Mouse (Mus musculus) adrenal gland, postnatal 14 days (tissue): Measurements from ENCODE around the gene Stra6. TPM values are rescaled to one million over a fixed set of nuclear protein-coding genes. Genes with fewer than 3 reads are reported as not detected.

ENCODE experiments used
- DNase-seq: peaks from one replicate; pipeline ENCODE4 v3.0.0; 2021; ENCODE audit warnings: mixed read lengths
- total RNA-seq: library from RNA; stranded (reverse); gene quantifications from 2 replicates; pipeline ENCODE4 v1.2.3, GENCODE M21; 2021

Stra6 gene
- total RNA-seq, 1 experiment from 2014 or later = 0.96 TPM

DNA sequence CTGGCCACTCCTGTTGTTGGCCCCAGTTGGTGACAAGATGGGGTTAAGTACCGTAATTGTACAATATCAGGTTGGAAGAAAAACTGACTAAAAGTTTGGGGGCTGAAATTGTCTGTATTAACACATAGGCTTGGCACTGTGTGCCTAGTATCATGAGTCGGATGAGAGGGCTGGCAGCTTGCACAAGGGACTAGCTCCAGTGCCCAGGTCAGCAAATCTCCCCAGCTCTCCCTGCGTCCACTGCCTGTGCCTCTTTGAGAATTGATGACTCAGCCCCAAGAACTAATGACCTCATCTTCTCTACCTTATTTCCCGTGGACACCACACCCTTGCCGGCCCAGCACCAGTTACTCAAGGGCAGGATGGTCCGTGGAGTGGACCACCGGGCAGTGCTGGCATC is 13.7 kb upstream of the Stra6 start:
- no peak for DNase-seq

DNA sequence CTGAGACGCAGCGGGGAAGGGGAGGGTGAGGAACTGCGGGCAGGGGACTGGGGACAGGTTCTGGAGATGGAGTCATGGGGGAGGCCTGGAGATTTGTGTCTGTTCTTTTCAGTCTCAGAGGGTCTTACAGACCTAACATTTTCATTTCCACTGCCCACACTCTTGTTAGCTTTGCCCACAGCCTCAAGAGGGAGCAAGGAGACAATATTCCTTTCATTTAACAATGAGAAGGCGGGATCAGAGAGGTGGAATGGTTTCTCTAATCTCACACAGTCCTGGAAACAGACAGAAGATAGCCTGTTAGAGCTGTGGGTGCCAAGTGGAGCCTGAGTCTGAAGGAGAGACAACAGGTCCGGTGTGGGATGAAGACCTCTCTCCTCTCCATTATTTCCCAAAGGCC is 11.7 kb upstream of the Stra6 start:
- no peak for DNase-seq

- peak; percentile 59 for DNase-seq
These were observed 10.5 kb upstream of the Stra6 start for GRCm38 (mm10) chr9:58053102-58053501.

GRCm38 (mm10) chr9:58053544-58053943 is 10.0 kb upstream of the Stra6 start:
- no peak for DNase-seq

DNA sequence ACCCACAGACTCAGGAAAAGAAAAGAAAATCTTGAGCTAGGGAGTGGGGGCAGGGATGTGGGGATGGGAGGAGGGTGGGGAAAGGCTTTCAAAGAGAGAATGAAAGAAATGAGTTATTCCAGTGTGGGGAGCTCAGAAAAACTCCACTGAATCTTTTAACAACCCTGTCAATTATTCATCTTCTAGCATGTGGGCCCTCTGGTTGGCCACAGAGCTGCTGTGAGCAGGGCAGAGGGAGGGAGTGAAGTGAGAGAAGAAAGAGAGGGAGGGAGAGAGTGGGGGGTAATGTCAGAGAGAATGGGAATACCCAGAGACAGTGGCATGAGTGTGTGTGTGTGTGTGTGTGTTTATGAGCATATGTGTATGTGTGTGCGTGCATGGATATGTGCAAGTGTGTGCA is 9.6 kb upstream of the Stra6 start:
- no peak for DNase-seq

DNA sequence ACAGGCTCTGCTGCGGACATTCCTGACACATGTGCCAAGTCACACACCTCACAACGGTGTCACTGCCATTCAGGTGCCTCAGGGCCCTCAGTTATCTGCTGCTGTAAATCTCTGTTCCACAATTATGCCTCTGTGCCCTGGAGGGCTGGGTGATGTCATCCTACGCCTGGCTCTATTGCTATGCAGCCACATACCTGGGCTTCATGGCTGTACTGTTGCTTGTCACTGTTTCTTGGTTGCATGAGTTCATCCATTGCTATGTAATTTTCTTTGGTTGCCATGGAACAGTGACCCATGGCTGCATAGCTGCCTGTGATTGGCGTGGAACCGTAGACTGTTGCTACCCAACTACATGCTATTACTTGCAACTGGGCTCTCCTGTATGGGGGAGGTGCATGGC is 7.9 kb upstream of the Stra6 start:
- no peak for DNase-seq

GRCm38 (mm10) chr9:58059920-58060319 is 3.7 kb upstream of the Stra6 start:
- no peak for DNase-seq

DNA sequence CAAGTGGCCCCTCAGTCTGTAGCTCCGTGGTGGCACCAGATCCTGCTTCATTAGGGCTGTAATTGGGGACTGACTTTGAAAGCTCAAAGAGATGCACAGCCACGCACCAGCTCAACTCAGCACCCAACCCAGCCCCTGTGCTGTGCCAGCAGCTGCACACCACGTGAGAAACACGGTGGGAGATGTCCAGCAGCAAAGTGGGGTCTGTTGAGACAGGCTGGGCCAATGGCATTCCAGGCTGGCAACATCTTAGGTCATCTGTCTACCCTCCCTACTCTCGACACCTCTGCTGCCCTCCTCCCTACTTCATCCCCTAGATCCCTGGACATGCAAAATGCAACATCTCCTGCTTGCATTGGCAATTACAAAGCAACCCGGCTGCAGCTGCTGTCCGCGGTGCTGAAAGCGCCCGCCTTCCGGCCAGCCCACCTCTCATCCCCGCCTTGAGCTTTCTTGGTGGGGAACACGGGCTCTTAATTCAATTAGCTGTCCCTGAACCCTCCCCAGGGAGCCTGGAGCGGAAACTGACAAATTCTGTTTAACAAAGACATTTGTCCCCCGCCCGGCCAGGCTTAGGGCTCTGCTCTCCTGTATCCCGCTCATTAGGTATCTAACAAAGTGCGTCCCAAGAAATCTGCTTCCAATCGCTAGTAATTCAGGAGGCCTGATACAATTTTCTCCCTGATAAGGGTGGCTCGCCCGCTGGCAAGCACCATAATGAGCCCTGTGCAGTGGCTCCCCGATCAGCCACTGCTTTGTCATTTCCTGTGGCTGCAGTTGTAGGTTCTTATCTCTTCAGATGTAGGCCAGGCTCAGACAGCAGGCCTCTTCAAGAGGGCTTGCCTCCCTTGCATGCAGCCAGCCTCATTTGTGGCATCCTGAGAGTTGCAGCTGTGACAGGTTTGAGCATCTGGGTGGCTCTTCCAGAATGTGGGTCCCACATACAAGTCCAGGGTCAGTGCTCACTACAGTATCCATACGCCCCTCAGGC is 2.6 kb upstream of the Stra6 start:
- peak; percentile 76 for DNase-seq

GRCm38 (mm10) chr9:58065532-58065931 is 1.9 kb downstream of the Stra6 start:
- DNase-seq = no peak

DNA sequence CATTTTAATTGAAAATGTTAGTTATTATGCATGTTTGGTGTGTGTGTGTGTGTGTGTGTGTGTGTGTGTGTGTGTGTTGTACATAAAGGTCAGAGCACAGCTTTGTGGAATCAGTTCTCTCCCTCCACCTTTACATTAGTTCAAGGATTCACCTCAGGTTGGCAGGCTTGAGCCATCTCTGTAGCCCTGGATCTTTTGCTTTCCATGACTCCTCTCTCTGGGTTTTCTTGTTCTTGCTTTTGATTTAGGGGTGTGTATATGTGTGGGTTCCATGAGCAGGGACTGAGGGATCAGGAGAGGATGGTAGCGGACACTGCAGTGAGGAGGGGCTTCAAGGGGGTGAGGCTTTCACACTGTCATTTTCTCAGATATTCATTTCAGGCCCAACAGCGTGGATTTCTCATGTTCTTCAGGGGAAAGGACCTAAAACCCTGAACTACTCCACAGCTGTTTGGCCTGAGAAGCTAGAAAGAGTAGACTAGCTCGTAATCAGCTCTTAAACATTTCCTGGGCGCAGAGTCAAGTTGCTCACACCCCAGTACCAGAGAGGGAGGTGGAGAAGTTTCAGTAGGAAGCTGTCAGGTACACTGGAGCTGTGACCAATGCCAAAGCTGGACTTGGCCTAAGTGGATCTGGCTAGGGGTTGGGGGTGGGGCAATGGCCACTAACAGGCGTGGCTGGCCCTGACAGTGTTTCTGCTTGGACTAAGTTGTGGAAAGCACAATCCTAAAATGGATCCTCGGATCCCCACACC is 2.6 kb downstream of the Stra6 start:
- no peak for DNase-seq

DNA sequence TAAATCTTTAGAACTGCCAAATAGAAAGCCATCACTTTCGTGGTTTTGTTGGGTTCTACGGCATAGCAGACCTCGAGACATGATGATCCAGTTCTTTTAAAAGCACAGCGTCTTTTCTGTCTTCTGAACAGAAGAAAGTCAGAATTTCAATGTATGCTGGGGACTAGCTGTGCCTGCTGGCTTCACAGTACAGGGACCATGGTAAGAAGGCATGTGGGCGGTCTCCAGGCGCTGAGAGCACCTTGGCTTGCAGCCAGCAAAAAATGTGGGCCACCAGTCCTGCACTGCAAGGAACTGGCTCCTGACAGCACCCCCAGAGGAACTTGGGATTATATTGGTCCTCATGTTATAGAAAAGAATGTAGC is 3.1 kb downstream of the Stra6 start:
- DNase-seq = no peak

DNA sequence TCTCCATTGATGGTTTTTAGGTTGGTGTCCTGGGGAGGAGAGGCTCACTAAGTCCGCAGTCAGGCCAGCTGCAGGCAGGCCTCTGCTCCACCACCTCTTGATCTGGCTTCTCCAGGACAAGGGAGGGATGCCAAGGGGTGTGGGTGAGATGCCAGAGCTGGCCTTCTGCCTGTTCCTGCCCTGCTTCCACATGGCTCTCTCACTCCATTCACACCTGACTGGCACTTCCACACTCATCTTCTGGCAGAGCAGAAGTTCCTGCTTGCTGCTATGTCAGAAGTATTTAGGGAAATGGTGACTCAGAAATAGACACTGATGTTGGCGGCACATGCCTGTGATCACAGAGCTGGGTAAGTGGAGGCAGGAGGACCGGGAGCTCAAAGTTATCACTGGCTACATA is 4.0 kb downstream of the Stra6 start:
- peak; percentile 38 for DNase-seq

DNA sequence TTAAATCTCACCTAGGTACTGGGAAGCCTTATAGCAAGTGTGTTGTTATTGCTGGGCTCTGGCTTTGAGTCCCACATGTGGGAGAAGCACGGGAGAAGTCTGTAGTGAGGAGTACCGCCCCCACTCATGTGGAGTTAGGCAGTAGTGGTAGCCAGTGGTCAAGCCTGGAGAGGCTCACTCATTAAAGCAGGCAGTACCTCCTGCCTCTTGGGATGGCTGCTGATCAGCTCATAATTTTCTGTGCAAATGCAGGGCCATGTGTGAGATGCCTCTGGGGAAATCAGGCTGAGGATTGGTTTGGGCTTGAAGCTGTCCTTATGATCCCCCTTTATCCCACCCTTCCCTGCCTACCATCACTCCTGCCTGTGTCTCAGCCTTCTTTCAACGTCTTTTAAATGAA is 11.0 kb downstream of the Stra6 start:
- DNase-seq = no peak

DNA sequence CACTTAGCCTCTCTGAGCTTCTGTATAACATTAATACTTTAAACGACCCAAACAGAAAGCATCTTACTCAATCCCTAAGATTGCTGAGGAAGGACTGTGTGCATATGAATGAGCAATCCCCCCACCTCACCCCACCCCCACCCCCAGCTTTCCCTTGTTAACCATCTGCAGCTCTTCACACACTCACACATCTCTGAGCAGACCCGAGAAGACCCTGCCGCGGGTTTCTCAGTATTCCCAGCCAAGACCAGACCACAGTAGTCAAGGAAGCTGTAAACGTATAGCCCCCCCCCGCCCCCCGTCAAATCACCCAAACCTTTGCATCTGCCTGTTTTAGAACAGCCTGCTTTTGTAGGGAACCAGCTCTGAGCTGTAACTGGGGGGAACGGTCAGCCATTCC is 21.0 kb downstream of the Stra6 start:
- no peak for DNase-seq

DNA sequence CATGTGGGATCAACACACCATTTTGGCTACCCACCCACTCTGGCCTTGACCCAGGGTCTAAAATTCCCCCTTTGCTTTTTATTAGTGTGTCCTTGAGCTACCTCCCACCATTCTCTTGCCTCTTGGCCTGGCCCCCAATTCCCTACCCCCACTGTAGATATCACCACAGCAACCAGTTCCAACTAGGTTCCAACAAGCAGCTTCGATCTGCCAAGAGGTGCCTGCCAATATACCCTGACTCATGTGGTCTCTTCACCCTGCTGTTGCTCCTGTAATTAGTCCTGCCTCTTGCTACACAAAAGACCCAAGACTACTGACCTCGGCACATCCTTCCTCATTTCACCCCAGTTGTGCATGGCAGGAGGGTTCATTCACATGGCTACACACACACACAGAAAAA is 21.5 kb downstream of the Stra6 start:
- no peak for DNase-seq

GRCm38 (mm10) chr9:58086203-58086602 is 22.6 kb downstream of the Stra6 start:
- DNase-seq = no peak

- DNase-seq = no peak
These were observed 23.3 kb downstream of the Stra6 start for GRCm38 (mm10) chr9:58086861-58087260.

- DNase-seq = no peak
These were observed 23.9 kb downstream of the Stra6 start for GRCm38 (mm10) chr9:58087277-58087998.

DNA sequence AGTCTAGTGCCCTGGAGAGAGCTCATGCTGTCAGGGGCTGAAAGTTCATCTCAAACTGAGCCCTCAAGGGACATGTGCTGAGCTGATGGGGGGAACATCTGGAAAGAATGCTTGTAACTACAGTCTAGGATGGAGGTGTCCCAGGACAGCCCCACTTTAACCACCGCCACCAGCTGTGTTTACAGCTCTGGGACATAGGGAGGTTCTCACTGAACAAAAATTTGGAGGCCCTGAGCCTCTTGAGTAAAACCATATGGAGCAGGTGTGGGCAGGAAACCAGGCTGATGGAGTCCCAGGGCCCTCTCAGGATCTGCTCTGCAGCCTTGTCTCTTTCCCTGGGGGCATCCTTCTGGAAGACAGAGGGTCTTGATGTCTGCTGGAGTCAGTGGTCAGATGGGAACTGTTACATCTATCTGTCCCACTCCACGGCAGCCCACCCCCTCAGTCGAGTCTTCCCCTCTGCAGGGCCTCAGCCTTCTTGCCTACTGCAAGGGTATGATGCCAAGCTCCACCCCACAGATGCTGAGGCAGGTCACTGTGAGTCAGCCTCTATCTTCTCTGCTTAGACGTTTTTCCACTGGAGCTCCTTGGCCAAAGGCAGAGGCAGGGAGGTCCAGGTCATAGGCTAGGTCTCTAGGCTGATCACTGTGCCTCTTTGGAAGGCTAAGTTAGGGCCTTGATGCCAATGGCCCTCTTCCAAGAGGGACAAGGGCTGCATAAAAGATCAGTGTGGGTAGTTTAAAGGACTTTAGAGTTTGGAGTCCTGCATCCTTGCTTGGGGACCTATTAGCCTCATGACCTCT is 28.2 kb downstream of the Stra6 start:
- peak; percentile 40 for DNase-seq

- peak; percentile 78 for DNase-seq
These were observed 29.1 kb downstream of the Stra6 start for GRCm38 (mm10) chr9:58092581-58093269.

- DNase-seq = no peak
These were observed 30.2 kb downstream of the Stra6 start for GRCm38 (mm10) chr9:58093776-58094175.
